Mouse (Mus musculus): ENCODE measurements around the gene Psmd12.
A peak's percentile ranks its signal among the peaks of the same experiment; 100 is the strongest.

The Psmd12 gene

DNA sequence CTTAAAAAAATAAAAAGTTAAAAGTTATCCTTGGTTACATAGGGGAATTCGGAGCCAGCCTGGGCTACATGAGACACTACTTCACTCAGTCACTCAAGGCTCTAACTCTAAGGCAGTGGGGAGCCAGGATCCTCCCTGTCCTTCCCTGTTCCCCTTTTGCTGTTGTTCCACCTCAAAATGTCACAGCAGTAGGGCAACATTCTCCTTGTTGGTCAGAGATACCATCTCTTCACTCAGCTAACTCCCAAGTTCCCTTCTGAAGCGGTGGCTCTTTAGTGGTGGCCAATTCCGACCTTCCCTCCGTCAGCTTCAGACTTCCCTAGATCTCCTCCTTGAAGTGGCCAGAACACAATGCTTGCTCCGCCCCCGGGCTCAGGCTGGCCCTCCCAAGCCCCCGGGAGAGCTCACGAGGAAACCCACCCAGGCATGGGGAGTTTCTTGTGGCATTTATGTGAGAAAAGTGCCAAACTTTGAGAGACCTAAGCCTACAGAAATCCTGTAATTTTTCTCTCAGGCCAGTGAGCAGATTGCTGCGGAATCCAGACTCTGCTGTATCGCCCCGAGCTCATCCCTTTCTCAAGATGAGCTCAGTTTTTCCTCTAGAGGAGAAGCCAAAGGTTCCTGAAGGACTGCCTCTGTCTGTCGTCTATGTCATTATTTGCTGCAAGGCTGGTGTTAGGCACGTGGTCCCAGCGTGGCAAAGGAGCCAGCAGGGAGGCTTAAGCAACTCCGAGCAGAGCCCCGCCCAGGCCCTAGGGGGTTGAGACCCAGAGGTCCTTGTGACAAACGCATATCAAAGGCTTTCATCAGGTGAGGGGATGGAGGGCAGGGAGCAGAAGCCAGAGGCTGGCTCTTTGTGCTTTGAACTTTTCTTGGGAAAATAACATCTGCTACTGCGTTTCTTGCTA lies 31.3 kb downstream of the Psmd12 start:
- peak; percentile 31 for DNase-seq (ENCODE audit: low read depth)

DNA sequence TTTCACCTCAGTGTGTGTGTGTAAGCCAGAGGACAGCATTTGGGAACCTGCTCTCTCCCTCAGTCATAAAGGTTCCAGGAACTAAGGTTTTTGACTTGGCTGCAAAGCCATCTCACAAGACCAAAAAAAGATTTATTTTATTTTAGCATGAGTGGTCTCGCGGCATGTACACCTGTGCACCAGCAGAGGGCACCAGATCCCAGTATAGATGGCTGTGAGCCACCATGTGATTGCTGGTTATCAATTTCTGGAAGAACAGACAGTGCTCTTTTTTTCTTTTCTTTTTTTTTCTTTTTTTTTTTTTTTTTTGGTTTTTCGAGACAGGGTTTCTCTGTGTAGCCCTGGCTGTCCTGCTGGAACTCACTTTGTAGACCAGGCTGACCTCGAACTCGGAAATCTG lies 32.7 kb downstream of the Psmd12 start:
- DNase-seq (ENCODE audit: low read depth): peak; percentile 88

DNA sequence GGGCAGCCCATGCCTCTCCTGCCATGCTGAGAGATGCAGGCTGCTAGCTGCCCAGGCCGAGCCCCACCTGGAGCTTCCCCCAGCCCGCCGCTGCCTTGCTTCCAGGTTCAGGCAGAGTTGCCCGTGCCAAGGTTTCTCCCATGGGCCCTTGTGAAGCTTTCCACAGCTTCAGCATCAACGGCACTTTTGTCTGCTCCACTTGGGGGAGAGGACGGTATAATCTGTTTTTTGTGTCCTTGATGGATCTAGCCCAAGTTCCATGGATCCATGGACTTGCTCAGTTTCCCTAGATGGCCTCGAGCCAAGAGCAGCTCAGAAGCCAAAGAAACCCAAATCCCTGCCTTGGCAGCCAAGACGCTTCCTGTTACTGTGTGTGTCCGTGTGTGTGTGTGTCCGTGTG lies 33.8 kb downstream of the Psmd12 start:
- DNase-seq (ENCODE audit: low read depth): no peak

DNA sequence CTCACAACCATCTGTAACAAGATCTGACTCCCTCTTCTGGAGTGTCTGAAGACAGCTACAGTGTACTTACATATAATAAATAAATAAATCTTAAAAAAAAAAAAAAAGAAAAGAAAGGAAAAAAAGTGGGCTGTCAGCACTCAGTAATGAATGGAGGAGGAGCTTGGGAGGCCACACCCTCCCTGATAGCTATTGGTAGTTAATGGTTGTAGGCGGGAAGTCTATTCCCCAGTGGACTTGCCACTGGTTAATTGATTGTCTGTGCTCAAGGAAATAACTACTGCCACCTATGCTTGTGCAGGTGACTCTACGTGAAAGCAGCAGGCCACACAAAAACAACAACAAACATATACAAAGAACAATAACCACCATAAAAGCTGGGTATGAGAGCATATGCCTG lies 37.1 kb downstream of the Psmd12 start:
- no peak for DNase-seq (ENCODE audit: low read depth)

DNA sequence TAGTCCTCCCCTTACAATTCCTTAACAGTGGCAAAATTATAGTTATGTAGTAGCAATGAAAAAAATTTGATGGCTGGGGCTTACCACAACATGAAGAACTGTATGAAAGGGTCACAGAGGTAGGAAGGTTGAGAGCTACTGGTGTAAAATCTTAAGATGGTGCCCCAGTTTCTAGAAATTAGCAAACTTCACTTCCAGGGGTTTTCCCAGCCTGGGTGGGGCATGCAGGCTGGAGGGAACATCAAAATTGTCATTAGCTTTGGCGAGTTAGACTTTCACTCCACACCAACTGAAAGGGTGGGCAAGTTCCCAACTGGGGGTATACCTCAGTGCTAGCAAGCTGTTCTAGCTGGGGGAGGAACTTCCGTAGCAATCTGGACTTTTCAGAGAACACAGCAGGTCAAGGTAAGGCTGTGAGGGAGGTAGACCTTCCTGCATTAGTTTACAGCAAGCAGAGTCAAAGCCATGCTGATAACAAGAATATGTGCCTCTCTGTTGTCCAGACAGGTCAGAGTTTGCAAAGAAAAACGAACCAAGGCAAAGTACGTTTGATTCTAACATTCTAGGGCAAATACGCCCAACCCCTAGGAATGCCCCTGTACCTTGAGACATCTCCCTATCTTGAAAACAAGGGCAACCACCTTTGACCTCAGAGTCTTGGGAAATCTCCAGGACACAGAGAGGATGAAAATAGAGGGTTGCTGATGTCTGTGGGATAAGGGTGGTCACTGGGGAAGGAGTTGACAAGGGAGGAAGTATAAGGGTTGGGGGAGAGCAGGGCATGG lies 39.6 kb downstream of the Psmd12 start:
- DNase-seq (ENCODE audit: low read depth): peak; percentile 70

DNA sequence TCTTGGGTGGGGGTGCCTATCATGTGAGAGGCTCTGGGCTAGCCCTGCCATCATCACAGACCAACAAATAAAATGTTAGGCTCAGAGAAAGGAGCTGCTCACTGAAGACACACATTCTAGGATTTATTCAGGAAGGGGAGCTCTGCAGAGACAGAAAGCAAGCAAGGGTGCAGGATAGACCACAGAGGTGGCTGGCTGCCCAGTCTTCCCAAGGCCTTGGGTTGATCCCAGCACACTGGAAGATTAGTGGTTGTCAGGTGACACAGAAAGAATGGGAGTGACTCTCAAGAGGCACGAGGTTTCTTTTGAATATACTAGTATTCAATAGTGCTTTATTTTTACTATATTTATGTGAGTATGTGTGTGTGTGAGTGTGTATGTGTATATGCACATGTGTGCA lies 41.9 kb downstream of the Psmd12 start:
- DNase-seq (ENCODE audit: low read depth): no peak

DNA sequence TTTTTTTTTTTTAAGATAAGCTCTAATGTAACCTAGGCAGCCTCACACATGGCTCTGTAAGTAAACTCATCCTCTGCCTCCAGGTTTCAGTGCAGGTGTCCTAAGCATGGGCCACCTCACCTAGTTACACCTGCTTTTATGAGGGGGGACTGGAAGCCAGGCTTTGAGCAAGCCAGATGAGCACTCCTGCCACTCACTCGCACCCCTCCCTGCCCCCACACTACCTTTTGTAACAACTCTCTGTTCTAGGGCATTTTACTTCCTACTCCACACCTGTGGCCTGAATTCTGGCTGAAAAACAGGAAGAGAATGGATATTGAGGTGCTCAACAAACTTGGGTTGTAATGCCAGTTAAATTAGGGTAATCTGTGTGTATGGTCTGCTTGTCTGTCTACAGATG lies 45.7 kb downstream of the Psmd12 start:
- no peak for DNase-seq (ENCODE audit: low read depth)

DNA sequence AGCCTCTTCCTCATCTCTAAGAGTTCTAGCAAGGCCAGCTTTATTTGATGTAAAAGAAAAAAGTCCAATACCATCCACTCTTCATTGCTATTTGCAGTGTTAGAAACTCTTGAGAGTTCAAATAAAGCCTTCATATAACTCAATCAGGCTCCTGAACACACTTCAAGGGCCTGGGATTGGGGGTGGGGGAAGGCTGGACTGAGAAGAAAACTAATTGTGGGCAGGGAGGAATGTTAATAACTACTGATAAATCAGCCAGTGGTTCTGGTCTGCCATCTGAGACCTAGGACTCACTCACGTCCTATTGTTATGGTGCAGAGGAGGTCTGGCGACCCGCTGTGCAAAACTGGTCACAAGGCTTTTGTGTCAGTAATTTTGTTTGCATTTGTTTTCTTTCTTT lies 48.3 kb downstream of the Psmd12 start:
- no peak for DNase-seq (ENCODE audit: low read depth)

DNA sequence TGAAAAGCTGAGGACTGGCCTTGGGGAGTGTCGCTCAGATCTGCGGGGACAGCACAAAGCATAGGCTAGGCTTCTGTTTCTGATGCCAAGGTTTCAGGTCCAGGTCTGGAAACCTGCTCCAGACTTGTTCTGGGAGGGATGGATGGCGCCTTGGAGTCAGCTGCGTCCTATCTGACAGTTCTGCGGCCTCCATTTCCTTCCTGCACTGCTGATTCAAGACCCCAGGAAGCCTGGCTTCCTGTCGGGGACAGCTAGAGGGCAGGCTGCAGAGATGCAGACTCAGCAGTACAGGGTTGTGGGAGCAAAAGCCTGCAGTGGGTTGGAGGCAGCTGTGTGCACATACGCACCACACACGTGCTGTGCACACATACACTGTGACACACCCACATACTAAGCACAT lies 50.0 kb downstream of the Psmd12 start:
- DNase-seq (ENCODE audit: low read depth): peak; percentile 78

DNA sequence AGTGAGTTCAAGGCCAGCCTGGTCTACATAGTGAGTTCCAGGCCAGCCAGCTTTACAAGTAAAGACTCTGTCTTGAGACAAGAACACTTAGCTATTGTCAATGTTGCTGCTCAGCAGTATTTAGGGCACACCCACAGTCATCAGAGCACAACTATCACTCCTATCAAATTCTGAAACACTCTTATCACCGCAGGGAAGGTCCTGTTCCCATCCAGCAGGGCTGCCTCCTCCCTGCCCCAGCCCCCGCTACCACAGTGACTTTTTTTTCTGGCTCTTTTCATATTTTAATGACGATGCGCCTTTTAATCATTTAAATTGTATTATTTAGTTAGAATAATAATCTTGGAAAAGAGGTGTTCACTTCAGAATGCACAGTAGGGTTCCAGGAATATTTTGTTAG lies 52.2 kb downstream of the Psmd12 start:
- DNase-seq (ENCODE audit: low read depth): no peak

DNA sequence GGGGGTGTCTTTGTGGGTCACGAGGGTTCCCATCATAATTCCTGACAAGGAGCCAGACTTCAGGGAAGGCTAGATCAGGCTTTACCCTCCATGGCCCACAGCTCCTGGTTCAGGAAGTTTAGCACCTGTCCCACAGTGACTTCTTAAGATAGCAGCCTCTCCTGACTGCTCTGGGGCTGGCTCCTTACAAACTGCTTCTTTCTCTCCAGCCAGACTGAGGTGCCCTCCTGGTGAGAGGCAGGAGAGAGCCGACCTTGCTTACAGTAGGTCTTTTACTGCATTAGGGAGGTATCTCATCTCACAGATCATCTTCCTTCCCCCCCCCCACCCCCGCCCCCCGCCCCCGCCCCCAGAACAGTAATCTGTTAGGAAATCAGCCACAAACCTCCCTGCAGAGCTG lies 53.0 kb downstream of the Psmd12 start:
- DNase-seq (ENCODE audit: low read depth): no peak

DNA sequence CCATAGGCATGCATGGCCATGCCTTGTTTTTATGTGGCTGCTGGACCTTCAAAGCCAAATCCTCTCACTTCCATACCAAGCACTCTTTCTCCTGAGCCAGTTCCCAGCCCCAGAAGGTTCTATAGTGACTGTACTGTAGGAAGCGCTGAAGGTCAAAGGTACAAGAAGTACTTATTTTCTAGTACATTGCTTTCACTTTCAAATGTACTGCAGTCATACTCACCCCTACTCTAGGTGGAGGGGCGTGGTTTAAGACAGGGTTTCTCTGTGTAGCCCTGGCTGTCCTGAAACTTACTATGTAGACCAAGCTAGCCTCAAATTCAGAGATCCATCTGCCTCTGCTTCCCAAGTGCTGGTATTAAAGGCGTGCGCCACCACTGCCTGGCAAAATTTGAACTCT lies 59.7 kb downstream of the Psmd12 start:
- peak; percentile 76 for DNase-seq (ENCODE audit: low read depth)

DNA sequence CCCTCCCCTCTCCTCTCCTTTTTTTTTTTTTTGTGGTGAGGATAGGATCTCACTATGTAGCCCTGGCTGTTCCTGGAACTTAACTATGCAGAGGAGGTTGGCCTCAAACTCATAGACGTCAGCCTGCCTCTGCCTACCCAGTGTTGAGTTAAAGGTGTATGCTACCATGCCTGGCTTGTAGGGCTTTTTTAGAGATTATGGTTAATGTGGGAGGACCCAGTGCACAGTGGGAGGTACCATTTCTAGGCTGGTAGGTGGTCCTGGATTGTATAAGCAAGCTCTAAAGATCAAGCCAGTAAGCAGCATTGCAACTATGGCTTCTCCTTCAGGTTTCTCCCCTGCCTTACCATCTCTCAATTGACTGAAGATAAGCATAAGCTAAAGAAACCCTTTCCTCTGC lies 61.1 kb downstream of the Psmd12 start:
- DNase-seq (ENCODE audit: low read depth): no peak

DNA sequence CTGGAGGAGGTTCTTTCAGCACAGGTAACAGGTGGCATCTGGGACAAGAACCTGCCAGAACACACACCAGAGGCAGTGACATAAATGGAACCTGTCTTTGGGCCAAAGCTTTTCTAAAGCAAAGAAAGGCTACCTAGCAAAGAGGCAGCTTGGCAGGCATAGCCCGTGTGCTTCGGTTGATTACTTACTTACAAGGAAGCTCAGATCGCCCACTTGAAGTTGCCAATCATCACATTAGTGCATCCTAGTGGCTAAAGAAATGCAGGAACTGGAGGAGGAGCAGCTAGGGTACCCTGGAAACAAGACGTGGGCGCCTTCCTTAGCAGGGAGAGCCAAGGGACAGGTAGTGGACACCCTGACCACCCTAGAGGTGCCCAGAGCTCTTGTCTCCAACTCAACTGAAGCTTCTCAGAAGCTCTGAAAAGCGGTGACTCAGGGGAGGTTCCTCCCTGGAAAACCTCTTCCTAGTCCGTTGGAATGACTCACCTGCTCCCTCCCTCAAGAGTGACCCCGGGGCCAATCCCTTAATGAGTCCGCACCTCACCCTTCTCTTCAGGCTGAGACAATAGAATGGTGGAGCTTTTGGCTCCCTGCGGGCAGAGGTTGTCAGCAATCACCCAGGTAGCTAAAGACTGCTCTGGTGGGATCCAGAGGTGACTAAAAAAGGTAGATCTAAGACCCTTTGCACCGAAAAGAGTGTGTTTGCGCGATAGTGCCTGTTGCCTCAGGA lies 66.6 kb downstream of the Psmd12 start:
- no peak for DNase-seq (ENCODE audit: low read depth)

DNA sequence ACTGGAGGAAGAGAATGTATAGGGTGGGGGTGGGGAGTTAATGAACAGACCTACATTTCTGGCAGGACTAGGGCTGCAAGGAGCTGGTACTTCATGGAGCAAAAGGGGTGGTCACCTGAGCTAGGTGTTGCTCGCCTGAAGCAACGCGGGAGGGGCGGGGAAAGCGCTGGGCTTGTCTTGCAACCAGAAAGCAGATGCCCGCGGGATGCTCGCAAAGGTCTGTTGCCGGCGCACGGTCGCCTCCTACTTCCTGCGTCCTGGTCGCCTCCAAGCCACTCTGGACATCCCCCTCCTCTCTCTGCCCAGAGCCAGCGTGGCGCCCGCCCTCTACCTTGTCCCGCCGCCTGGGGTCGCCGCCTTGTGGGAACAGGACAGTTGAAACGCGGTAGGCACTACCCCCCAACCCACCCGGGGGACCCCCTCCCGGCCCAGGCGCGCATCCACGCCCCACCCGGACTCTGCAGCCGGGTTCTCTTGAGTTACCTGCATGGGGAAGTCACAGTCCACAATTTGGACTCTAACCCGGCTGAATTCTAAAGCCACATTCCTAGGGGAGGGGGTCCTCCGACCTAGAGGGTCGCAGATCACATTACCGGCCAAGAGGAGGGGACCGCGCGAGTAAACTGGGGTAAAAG lies 67.5 kb downstream of the Psmd12 start:
- peak; percentile 70 for DNase-seq (ENCODE audit: low read depth)

DNA sequence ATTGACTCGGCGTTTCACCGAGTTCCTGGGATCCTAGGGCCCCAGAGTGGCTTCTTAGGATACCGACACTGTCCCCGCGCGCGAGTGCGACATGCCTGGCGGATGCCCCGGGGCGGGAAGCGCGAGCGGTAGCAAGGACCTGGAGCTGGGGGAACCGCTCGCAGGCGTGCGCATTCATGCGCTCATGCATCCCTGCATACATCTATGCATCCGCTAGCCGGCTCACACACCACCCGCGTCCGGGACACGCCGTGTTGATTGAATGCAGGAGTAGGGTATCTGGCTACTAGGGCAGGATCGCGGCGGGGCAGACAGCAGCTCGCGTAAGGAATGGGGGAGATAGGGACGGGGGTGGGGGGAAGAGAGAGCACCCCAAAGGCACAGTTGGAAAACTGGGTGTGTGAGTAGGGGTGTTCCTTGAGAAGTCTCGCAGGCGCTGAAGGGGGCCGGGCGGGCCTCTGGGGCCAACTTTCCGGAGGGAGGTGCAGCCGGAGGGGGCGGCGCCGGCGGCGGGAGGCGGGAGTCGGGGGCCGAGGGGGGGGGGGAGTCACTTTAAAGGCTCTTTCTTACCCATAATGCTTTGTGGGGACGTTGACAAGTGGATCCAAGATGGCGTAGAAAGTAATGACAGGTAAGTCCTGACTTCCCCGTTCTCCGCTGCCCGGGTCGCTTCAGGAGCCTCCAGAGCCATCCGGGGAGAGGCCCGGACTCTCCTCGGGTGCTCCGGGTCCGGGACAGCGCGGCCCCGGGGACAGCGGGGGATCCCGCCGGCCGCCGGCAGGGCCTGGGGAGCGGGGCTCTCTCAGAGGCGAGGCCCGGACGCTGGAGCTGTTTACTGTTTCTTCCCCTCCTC lies 68.3 kb downstream of the Psmd12 start, which contains the start of gene Helz:
Gene Helz (plus strand): TSS at position 580 of the 853 bp plus-strand sequence.
- peak; percentile 93 for DNase-seq (ENCODE audit: low read depth)

DNA sequence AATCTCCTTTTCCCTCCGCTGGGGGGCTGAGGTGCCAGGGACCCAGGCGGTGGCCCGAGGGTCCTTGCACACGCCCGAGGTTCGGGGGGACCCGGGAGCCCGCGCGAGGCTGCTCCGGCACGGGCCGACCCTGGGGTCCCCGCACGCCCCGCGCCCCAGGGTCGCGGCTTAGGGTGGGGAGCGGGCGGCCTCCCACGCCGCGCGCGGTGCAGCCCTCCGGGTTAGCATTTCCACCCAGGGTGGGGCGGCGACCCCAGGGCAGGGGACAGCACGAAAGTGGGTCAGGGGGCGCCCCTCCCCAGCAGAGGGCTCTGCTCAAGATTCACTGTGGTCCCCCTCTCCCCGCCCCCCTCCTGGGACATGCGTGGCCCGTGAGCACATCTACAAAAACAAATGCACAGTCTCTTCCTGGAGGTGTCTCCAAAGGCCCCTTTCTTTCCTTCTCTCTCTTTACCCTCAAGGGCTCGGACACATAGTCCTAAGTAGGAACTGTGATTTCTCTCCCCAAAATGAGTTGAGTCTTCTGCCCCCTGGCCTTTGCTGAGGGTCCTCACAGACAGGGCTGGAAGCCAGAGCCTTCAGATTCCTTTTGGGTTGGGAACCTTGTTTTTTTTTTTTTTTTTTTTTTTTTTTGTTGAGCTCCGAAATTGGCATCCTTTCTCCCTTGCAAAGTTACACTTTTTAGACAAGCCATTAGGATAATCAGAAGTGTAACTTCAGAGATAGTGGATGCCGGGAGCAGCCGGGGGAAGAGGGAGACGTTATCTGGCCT lies 69.1 kb downstream of the Psmd12 start:
- DNase-seq (ENCODE audit: low read depth): peak; percentile 50
